Mouse (Mus musculus) embryonic fibroblast, embryonic 13.5 days (primary cell): Measurements from ENCODE around the gene Ttc28.

Experiments
- CTCF ChIP-seq: IDR thresholded peaks from 2 replicates; pipeline ENCODE4 v1.5.1; 2011; ENCODE audit warnings: mild to moderate bottlenecking, control low read depth, low read length, moderate library complexity, borderline replicate concordance; ENCODE audit not compliant: insufficient read depth
- POLR2A ChIP-seq: IDR thresholded peaks from 2 replicates; pipeline ENCODE4 v1.6.1; 2011; ENCODE audit warnings: low read depth, mild to moderate bottlenecking, control low read depth, low read length, moderate library complexity

GRCm38 (mm10) chr5:111057084-111057483 lies 177.5 kb downstream of the Ttc28 start:
- TF ChIP-seq POLR2A: no peak
- no peak for TF ChIP-seq CTCF
